Mouse (Mus musculus) left cerebral cortex, adult 6 months (tissue): Measurements from ENCODE around the gene Relch. TPM values are rescaled to one million over a fixed set of nuclear protein-coding genes. Genes with fewer than 3 reads are reported as not detected.

Experiments used
- long read RNA-seq, 2 experiments: library from polyadenylated mRNA; unstranded; transcript quantifications; one replicate each; pipeline ENCODE4 v2.0.0; 2019 to 2020
- polyA plus RNA-seq: library from polyadenylated mRNA; unstranded; fragments of <200 nt; fragmentation: Nextera tagmentation; gene quantifications from 2 replicates; pipeline ENCODE4 v1.2.3, GENCODE M21; 2021

The Relch gene
- polyA plus RNA-seq = 15.2 and 18.8 TPM in 2 replicates
- long read RNA-seq, experiment 1, full-length matches to known transcripts = 28 of 75 reads
- long read RNA-seq, experiment 1, partial matches to known transcripts = 21 of 75 reads
- long read RNA-seq, experiment 1, other reads (novel, unspliced or antisense) = 26 of 75 reads
- long read RNA-seq, experiment 2, full-length matches to known transcripts = 6 of 29 reads
- long read RNA-seq, experiment 2, partial matches to known transcripts = 12 of 29 reads
- long read RNA-seq, experiment 2, other reads (novel, unspliced or antisense) = 11 of 29 reads

GRCm38 (mm10) chr1:105663171-105663961, at the start of gene Relch, which contains the start of gene Pign:
Relch (plus strand) TSS chr1:105663861.
Pign (minus strand) TSS chr1:105663677.

GRCm38 (mm10) chr1:105780457-105781364, 117.0 kb downstream of the Relch start, which contains the start of gene Tnfrsf11a:
Tnfrsf11a (plus strand) TSS chr1:105780718.

Other genes with a start within 250 kb of the Relch start
- 2.0 and 2.6 TPM in 2 replicates for gene Pign, start 184 bp upstream of the Relch start, polyA plus RNA-seq
- gene Tnfrsf11a, start 116.9 kb downstream of the Relch start, polyA plus RNA-seq = 0.39 and 1.6 TPM in 2 replicates